Mouse (Mus musculus): ENCODE results near the gene Gm7903. TPM values are rescaled to one million over a fixed set of nuclear protein-coding genes. Genes with fewer than 3 reads are reported as not detected.
"Not testable (repeated sequence)": the region's sequence is repeated elsewhere in the genome, so short reads cannot be mapped to it uniquely, and the experiment has no call there.

Gene Gm7903
- not detected in 2 replicates for polyA plus RNA-seq (2016; fragmentation: Nextera tagmentation; extraction: Ambion mirVana)

- H3K27me3 ChIP-seq (ENCODE audit: insufficient read depth, poor library complexity, severe bottlenecking); H3K36me3 ChIP-seq; DNase-seq (ENCODE audit: low spot score); H3K9me3 ChIP-seq; H3K4me3 ChIP-seq; H3K4me1 ChIP-seq (replicated peaks); H3K27ac ChIP-seq: not testable (repeated sequence)
- no CpG with 5 or more reads among the region's 15 CpGs for WGBS
These were observed at the start of gene Gm7903 for GRCm38 (mm10) chrX:135433535-135433934. Gm7903 (plus strand) TSS chrX:135433835.

- H3K4me1 ChIP-seq (replicated peaks); H3K9me3 ChIP-seq; H3K4me3 ChIP-seq; H3K27me3 ChIP-seq (ENCODE audit: insufficient read depth, poor library complexity, severe bottlenecking); H3K36me3 ChIP-seq; H3K27ac ChIP-seq; DNase-seq (ENCODE audit: low spot score): not testable (repeated sequence)
- WGBS = no CpG with 5 or more reads among the region's 3 CpGs
These were observed 30.1 kb upstream of the Gm7903 start for GRCm38 (mm10) chrX:135403578-135403977.

DNA sequence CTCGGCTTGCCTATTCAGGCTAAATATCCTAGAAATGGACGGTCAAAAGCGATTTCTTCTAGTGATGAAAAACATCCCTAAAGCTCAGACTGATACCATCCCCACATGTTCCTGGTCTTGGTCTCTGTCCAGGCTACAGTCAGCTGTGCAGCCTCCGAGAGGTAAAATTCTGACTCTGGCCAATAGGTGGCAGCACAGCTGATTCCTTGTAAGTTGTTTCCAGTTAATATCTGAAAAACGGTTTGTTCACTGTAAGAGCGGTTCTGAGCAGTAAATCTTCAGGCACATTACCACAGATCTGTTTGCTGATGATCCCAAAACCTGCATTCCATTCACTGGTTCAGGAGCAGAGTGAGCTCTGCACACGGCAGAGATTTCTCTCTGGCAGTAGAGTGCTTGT, 12.4 kb upstream of the Gm7903 start:
- 42% methylated on average over 4 of the region's 7 CpGs for WGBS
- H3K4me3 ChIP-seq = not testable (repeated sequence)

GRCm38 (mm10) chrX:135421824-135422223, 11.8 kb upstream of the Gm7903 start:
- H3K9me3 ChIP-seq = not testable (repeated sequence)

More for the DNA sequence above, 12.4 kb upstream of the Gm7903 start:
- not testable (repeated sequence) for H3K27ac ChIP-seq; DNase-seq (ENCODE audit: low spot score); H3K9me3 ChIP-seq; H3K4me1 ChIP-seq (replicated peaks); H3K36me3 ChIP-seq; H3K27me3 ChIP-seq (ENCODE audit: insufficient read depth, poor library complexity, severe bottlenecking)

DNA sequence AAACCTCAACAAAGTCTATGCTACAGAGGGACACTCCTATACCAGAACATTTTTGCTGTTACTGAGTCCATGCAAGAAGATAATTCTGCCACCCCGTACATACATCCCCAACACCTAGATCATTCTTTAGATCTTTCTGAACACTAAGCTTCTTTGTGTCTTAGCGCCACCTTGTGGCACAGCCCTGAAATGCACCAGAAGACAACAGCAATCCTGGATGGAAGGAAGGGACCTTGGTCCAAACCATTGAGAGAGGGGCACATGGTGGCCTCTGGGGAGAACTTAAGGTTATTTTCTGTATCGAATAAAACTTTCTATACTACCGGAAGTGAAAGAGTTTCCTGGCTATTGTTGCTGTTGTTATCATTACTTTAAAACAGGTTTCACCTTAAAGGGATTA, 11.2 kb upstream of the Gm7903 start:
- H3K27ac ChIP-seq; H3K9me3 ChIP-seq; H3K4me1 ChIP-seq (replicated peaks); DNase-seq (ENCODE audit: low spot score); H3K36me3 ChIP-seq; H3K4me3 ChIP-seq; H3K27me3 ChIP-seq (ENCODE audit: insufficient read depth, poor library complexity, severe bottlenecking): not testable (repeated sequence)
- no CpG with 5 or more reads among the region's 4 CpGs for WGBS

More at GRCm38 (mm10) chrX:135421824-135422223, 11.8 kb upstream of the Gm7903 start:
- DNase-seq (ENCODE audit: low spot score); H3K4me1 ChIP-seq (replicated peaks); H3K27me3 ChIP-seq (ENCODE audit: insufficient read depth, poor library complexity, severe bottlenecking); H3K27ac ChIP-seq; H3K36me3 ChIP-seq; H3K4me3 ChIP-seq: not testable (repeated sequence)

GRCm38 (mm10) chrX:135464160-135464559, 30.5 kb downstream of the Gm7903 start:
- H3K4me3 ChIP-seq; H3K36me3 ChIP-seq; H3K4me1 ChIP-seq (replicated peaks); H3K27me3 ChIP-seq (ENCODE audit: insufficient read depth, poor library complexity, severe bottlenecking); H3K27ac ChIP-seq; H3K9me3 ChIP-seq; DNase-seq (ENCODE audit: low spot score): not testable (repeated sequence)
- WGBS = no CpG with 5 or more reads among the region's 3 CpGs

DNA sequence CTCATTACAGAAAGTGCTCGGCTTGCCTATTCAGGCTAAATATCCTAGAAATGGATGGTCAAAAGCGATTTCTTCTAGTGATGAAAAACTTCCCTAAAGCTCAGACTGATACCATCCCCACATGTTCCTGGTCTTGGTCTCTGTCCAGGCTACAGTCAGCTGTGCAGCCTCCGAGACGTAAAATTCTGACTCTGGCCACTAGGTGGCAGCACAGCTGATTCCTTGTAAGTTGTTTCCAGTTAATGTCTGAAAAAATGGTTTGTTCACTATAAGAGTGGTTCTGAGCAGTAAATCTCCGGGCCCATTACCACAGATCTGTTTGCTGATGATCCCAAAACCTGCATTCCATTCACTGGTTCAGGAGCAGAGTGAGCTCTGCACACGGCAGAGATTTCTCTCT, 48.3 kb downstream of the Gm7903 start:
- H3K4me3 ChIP-seq; DNase-seq (ENCODE audit: low spot score); H3K4me1 ChIP-seq (replicated peaks); H3K27me3 ChIP-seq (ENCODE audit: insufficient read depth, poor library complexity, severe bottlenecking); H3K36me3 ChIP-seq; H3K9me3 ChIP-seq; H3K27ac ChIP-seq: not testable (repeated sequence)
- no CpG with 5 or more reads among the region's 6 CpGs for WGBS

- H3K4me3 ChIP-seq; H3K27ac ChIP-seq; H3K4me1 ChIP-seq (replicated peaks); DNase-seq (ENCODE audit: low spot score); H3K27me3 ChIP-seq (ENCODE audit: insufficient read depth, poor library complexity, severe bottlenecking); H3K9me3 ChIP-seq; H3K36me3 ChIP-seq: not testable (repeated sequence)
- WGBS = no CpG with 5 or more reads among the region's 3 CpGs
These were observed 49.5 kb downstream of the Gm7903 start for GRCm38 (mm10) chrX:135483183-135483582.

Other genes starting within 250 kb of the Gm7903 start
- gene Tceal6, start 223.1 kb upstream of the Gm7903 start, polyA plus RNA-seq (2016; fragmentation: Nextera tagmentation; extraction: Ambion mirVana) = 0.61 and 1.8 TPM in 2 replicates
- gene Pramel3, start 131.5 kb upstream of the Gm7903 start, polyA plus RNA-seq (2016; fragmentation: Nextera tagmentation; extraction: Ambion mirVana) = not detected in 2 replicates
- not detected in 2 replicates for gene Gm5128, start 60.6 kb upstream of the Gm7903 start, polyA plus RNA-seq (2016; fragmentation: Nextera tagmentation; extraction: Ambion mirVana)
- gene AV320801, start 60.8 kb downstream of the Gm7903 start, polyA plus RNA-seq (2016; fragmentation: Nextera tagmentation; extraction: Ambion mirVana) = not detected in 2 replicates
- not detected in 2 replicates for gene Nxf7, start 164.9 kb downstream of the Gm7903 start, polyA plus RNA-seq (2016; fragmentation: Nextera tagmentation; extraction: Ambion mirVana)
- gene Prame, start 193.9 kb downstream of the Gm7903 start, polyA plus RNA-seq (2016; fragmentation: Nextera tagmentation; extraction: Ambion mirVana) = not detected in 2 replicates

Measured in hindbrain, embryonic 10.5 days (tissue).